Mouse (Mus musculus): Measurements from ENCODE around the gene Mex3d. TPM values are rescaled to one million over a fixed set of nuclear protein-coding genes. Genes with fewer than 3 reads are reported as not detected.
A peak's percentile ranks its signal among the peaks of the same experiment; 100 is the strongest.

The Mex3d gene
- polyA plus RNA-seq, 1 experiment from 2014 or later, result 22.7 TPM

GRCm38 (mm10) chr10:80406684-80407501 is 19.4 kb upstream of the Mex3d start, which contains the start of gene Uqcr11:
TSS of gene Uqcr11 (minus strand) at chr10:80406830.
- Histone ChIP-seq H3K36me3 (peaks cover 52% of the 10 kb centered on the region), H3K27me3 (no peaks in the 10 kb centered on the region), H3K27ac (replicated peaks) (peak within 1 kb of the TSS; percentile 87), H3K4me1 (peaks cover 24% of the 10 kb centered on the region), H3K4me2 (replicated peaks) (peak within 1 kb of the TSS; percentile 70), H3K9me3 (no peaks in the 10 kb centered on the region), H3K4me3 (peak within 1 kb of the TSS; percentile 75), H3K9ac (replicated peaks) (peak within 1 kb of the TSS; percentile 86)
- peak; percentile 81 for ATAC-seq (replicated peaks)
- 3% methylated on average over 27 of the region's 27 CpGs for WGBS

GRCm38 (mm10) chr10:80405481-80406173 is 18.2 kb upstream of the Mex3d start:
- Histone ChIP-seq H3K27ac (replicated peaks) (no peak overlapping the region), H3K9ac (replicated peaks) (peak overlapping the region; percentile 86), H3K4me1 (peaks cover 26% of the 10 kb centered on the region), H3K27me3 (no peaks in the 10 kb centered on the region), H3K4me2 (replicated peaks) (peak overlapping the region; percentile 70), H3K9me3 (no peaks in the 10 kb centered on the region), H3K36me3 (peaks cover 47% of the 10 kb centered on the region), H3K4me3 (peak overlapping the region; percentile 75)
- 54% methylated on average over 10 of the region's 10 CpGs for WGBS
- no peak for ATAC-seq (replicated peaks)

DNA sequence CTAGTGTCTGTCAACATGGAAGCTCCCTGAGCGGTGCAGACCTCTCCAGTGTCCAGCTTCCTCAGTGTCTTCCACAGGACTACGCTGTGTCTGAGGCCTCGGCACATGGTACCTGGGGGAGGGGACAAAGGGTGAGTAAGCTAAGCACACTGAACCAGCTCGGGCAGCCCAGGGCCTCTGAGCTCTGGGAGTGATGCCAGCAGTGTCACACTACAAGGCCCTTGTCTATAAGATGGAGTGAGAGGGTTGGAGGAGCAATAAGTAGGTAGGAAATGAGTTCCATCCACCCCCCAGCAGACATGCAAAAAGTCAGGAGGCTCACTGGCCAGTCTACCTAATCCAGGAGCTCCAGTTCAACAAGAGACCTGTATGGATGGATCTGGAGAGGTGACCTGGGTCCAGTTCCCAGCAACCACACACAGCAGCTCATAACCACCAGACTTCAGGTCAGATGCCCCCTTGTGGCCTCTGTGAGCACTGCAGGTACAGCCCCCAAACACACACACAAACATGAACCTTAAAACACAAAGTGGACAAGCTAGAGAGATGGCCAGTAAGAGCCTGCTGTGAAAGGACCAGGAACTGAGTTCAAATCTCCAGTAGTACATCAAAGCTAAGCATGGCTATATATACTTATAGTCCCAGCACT is 15.7 kb upstream of the Mex3d start:
- Histone ChIP-seq H3K9me3 (no peaks in the 10 kb centered on the region), H3K36me3 (peaks cover 29% of the 10 kb centered on the region), H3K4me2 (replicated peaks) (no peak overlapping the region), H3K4me3 (no peak overlapping the region), H3K9ac (replicated peaks) (no peak overlapping the region), H3K27me3 (no peaks in the 10 kb centered on the region), H3K27ac (replicated peaks) (no peak overlapping the region), H3K4me1 (peaks cover 33% of the 10 kb centered on the region)
- ATAC-seq (replicated peaks), result no peak
- WGBS, result 88% methylated on average over 4 of the region's 4 CpGs

DNA sequence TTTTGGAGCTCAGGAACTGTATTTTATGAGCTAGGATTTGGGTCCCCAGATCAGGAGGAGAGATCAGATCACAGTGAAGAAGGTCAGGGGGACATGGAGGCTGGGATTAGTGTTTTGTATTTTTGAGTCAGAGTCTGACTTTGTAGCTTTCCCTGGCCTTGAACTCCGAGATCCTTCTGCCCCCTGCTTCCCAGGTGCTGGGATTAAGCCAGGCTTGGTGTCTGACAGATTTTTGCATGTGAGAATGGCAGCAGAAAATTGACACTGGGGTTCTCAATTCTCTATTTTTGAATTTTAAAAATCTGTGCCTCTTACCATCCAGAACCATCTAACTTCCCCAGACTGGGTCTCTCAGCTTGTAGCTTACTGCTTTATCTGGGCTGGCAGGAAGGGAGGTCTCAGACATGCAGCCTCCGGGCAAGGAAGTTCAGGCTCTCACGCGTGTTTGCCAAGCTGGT is 13.3 kb upstream of the Mex3d start:
- peak overlapping the region; percentile 59 for H3K9ac ChIP-seq (replicated peaks)
- H3K4me3 ChIP-seq, result peak overlapping the region; percentile 91
- 81% methylated on average over 4 of the region's 4 CpGs for WGBS
- no peaks in the 10 kb centered on the region for H3K9me3 ChIP-seq
- peak overlapping the region; percentile 75; the same call in 1 of the 2 replicates for H3K4me2 ChIP-seq (replicated peaks)
- no peak for ATAC-seq (replicated peaks)
- H3K36me3 ChIP-seq, result peaks cover 33% of the 10 kb centered on the region
- H3K27me3 ChIP-seq, result no peaks in the 10 kb centered on the region
- peaks cover 40% of the 10 kb centered on the region for H3K4me1 ChIP-seq
- peak overlapping the region; percentile 100 for H3K27ac ChIP-seq (replicated peaks)

GRCm38 (mm10) chr10:80399973-80400703 is 12.7 kb upstream of the Mex3d start:
- Histone ChIP-seq H3K9me3 (no peaks in the 10 kb centered on the region), H3K9ac (replicated peaks) (peak overlapping the region; percentile 59), H3K27me3 (no peaks in the 10 kb centered on the region), H3K4me3 (peak overlapping the region; percentile 91), H3K4me2 (replicated peaks) (peak overlapping the region; percentile 75), H3K36me3 (peaks cover 37% of the 10 kb centered on the region), H3K4me1 (peaks cover 34% of the 10 kb centered on the region), H3K27ac (replicated peaks) (peak overlapping the region; percentile 100)
- 12% methylated on average over 17 of the region's 17 CpGs for WGBS
- no peak for ATAC-seq (replicated peaks)

GRCm38 (mm10) chr10:80399191-80399972 is 11.9 kb upstream of the Mex3d start, which contains the start of gene Mbd3:
TSS of gene Mbd3 (minus strand) at chr10:80399550.
- ATAC-seq (replicated peaks), result peak; percentile 97
- Histone ChIP-seq H3K36me3 (peaks cover 45% of the 10 kb centered on the region), H3K4me3 (peak within 1 kb of the TSS; percentile 91), H3K27ac (replicated peaks) (peak within 1 kb of the TSS; percentile 100), H3K27me3 (no peaks in the 10 kb centered on the region), H3K9ac (replicated peaks) (peak within 1 kb of the TSS; percentile 95), H3K4me1 (peaks cover 29% of the 10 kb centered on the region), H3K4me2 (replicated peaks) (peak within 1 kb of the TSS; percentile 91), H3K9me3 (no peaks in the 10 kb centered on the region)
- under 1% methylated on average over 69 of the region's 82 CpGs for WGBS

DNA sequence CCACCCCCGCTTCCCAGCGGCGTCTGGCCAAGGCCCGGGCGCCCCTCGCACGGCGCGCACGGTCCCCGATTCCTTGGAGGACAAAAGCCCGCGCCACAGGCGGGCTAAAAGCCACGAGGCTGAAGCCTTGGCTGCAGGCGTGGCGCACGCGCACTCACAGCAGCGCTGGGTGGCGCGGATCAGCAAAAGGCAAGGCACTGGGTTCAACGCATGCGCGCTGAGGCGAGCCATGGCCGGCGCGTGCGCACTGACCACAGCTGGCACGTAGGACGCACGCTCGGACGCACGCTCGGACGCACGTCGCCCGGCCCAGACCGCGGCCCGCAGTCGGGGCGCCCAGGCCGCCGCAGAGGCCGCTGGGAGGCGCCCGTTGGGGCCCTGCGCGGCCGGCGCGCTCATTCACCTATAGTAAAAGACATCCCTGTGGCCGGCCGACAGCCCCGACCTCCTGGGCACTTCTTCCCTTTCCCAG is 11.3 kb upstream of the Mex3d start:
- Histone ChIP-seq H3K27ac (replicated peaks) (peak overlapping the region; percentile 100), H3K27me3 (no peaks in the 10 kb centered on the region), H3K9ac (replicated peaks) (peak overlapping the region; percentile 95), H3K4me2 (replicated peaks) (peak overlapping the region; percentile 91), H3K36me3 (peaks cover 48% of the 10 kb centered on the region), H3K4me3 (peak overlapping the region; percentile 91), H3K9me3 (no peaks in the 10 kb centered on the region), H3K4me1 (peaks cover 29% of the 10 kb centered on the region)
- WGBS, result 0% methylated on average over 52 of the region's 59 CpGs
- peak; percentile 78 for ATAC-seq (replicated peaks)

GRCm38 (mm10) chr10:80398174-80398535 is 10.7 kb upstream of the Mex3d start:
- Histone ChIP-seq H3K4me2 (replicated peaks) (peak overlapping the region; percentile 91), H3K4me1 (peaks cover 29% of the 10 kb centered on the region), H3K36me3 (peaks cover 48% of the 10 kb centered on the region), H3K27ac (replicated peaks) (peak overlapping the region; percentile 100), H3K27me3 (no peaks in the 10 kb centered on the region), H3K4me3 (peak overlapping the region; percentile 91), H3K9me3 (no peaks in the 10 kb centered on the region), H3K9ac (replicated peaks) (peak overlapping the region; percentile 95)
- 0% methylated on average over 1 of the region's 1 CpGs for WGBS
- ATAC-seq (replicated peaks), result no peak

GRCm38 (mm10) chr10:80397524-80398173 is 10.2 kb upstream of the Mex3d start:
- Histone ChIP-seq H3K9me3 (no peaks in the 10 kb centered on the region), H3K9ac (replicated peaks) (peak overlapping the region; percentile 95), H3K4me2 (replicated peaks) (peak overlapping the region; percentile 91), H3K4me3 (peak overlapping the region; percentile 91), H3K27me3 (no peaks in the 10 kb centered on the region), H3K36me3 (peaks cover 48% of the 10 kb centered on the region), H3K27ac (replicated peaks) (peak overlapping the region; percentile 100), H3K4me1 (peaks cover 29% of the 10 kb centered on the region)
- no peak for ATAC-seq (replicated peaks)
- WGBS, result 36% methylated on average over 8 of the region's 8 CpGs

DNA sequence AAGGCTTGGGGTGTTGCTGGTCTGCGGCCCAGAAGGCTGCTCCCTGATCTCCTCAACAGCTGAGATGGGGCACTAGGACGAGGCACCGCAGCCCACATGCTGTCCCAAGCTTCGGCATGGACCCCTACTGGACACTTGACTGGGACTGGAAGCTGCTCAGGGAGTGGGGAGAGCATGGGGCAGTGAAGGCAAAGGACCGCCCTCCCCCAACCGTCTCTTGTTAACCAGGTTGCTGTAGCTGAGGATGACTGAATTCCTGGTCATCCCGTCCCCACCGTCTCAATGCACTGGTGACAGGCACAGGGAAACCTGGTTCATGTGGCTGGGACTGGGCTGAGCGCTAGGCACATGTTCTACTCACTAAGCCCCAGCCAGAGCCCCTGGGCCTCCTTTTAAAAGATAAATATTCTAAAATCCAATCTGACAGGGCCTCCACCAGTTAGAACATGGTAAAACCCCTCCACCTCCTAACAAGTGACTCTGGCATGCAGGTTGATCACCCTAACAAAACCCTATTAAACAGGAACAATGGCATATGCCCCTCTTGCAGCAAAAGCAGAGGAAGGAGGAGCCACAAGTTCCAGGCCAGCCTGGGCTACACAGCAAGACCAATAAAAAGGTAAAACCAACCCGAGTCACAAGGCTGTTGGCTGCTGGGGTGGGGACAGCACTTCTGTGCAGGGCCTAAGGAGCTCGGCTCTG is 9.5 kb upstream of the Mex3d start:
- Histone ChIP-seq H3K9me3 (no peaks in the 10 kb centered on the region), H3K4me3 (peak overlapping the region; percentile 91), H3K27me3 (no peaks in the 10 kb centered on the region), H3K9ac (replicated peaks) (peak overlapping the region; percentile 95), H3K4me1 (peaks cover 29% of the 10 kb centered on the region), H3K4me2 (replicated peaks) (peak overlapping the region; percentile 91), H3K27ac (replicated peaks) (peak overlapping the region; percentile 100), H3K36me3 (peaks cover 48% of the 10 kb centered on the region)
- ATAC-seq (replicated peaks), result no peak
- WGBS, result 88% methylated on average over 11 of the region's 11 CpGs
